Mouse (Mus musculus) stomach, embryonic 14.5 days (tissue): ENCODE results near the gene Lyz2. TPM values are rescaled to one million over a fixed set of nuclear protein-coding genes. Genes with fewer than 3 reads are reported as not detected.
A peak's percentile ranks its signal among the peaks of the same experiment; 100 is the strongest.
"Not testable (repeated sequence)": the region's sequence is repeated elsewhere in the genome, so short reads cannot be mapped to it uniquely, and the experiment has no call there.

Source experiments
- ATAC-seq: fragments of 200-750 bp; cut with Nextera tagmentation; 2 replicates; pipeline ENCODE4 v1.8.0; 2017; ENCODE audit warnings: low read depth, moderate TSS enrichment; ENCODE audit not compliant: insufficient number of reproducible peaks, insufficient read depth, low FRiP score
- H3K27ac ChIP-seq: fragments of 300-500 bp; sonication (generic); 2 replicates; pipeline ENCODE4 v1.5.1; 2014; ENCODE audit warnings: mild to moderate bottlenecking, low read length, moderate library complexity, mixed read lengths
- H3K27me3 ChIP-seq: fragments of 300-500 bp; sonication (generic); 2 replicates; pipeline ENCODE4 v1.6.1; 2014; ENCODE audit warnings: low read length, control low read depth, mixed read lengths; ENCODE audit not compliant: control insufficient read depth, insufficient read depth
- H3K36me3 ChIP-seq: fragments of 300-500 bp; sonication (generic); 2 replicates; pipeline ENCODE4 v1.6.1; 2014; ENCODE audit warnings: mild to moderate bottlenecking, control low read depth, low read length, moderate library complexity, mixed read lengths; ENCODE audit not compliant: control insufficient read depth, insufficient read depth
- H3K4me1 ChIP-seq: fragments of 300-500 bp; sonication (generic); 2 replicates; pipeline ENCODE4 v1.6.1; 2014; ENCODE audit warnings: low read length, control low read depth, mixed read lengths; ENCODE audit not compliant: control insufficient read depth, insufficient read depth
- H3K4me2 ChIP-seq: fragments of 300-500 bp; sonication (generic); replicated peaks from 2 replicates; pipeline ENCODE4 v1.6.1; 2014; ENCODE audit warnings: low read depth, low read length, control low read depth
- H3K4me3 ChIP-seq: fragments of 300-500 bp; sonication (generic); 2 replicates; pipeline ENCODE4 v1.5.1; 2014; ENCODE audit warnings: low read depth, low read length, control low read depth
- H3K9ac ChIP-seq: fragments of 300-500 bp; sonication (generic); replicated peaks from 2 replicates; pipeline ENCODE4 v1.6.1; 2014; ENCODE audit warnings: low read depth, mild to moderate bottlenecking, control low read depth, low read length, moderate library complexity, mixed read lengths
- H3K9me3 ChIP-seq: fragments of 300-500 bp; sonication (generic); 2 replicates; pipeline ENCODE4 v1.6.1; 2016; ENCODE audit warnings: low read depth, low read length, control low read depth; ENCODE audit not compliant: control insufficient read depth
- WGBS: fragments of 180-500 bp; shearing (Covaris S2); extraction: QIAGEN DNeasy Blood & Tissue Kit; methylation state at CpG from one replicate; pipeline ENCODE4 v1.1.7; 2014; 5-methylcytosine and 5-hydroxymethylcytosine counted together
- polyA plus RNA-seq: library from polyadenylated mRNA; unstranded; fragments of >200 nt; fragmentation: Nextera tagmentation; extraction: Ambion mirVana; gene quantifications from 2 replicates; pipeline ENCODE4 v1.2.1, GENCODE M21; 2014

The Lyz2 gene
- polyA plus RNA-seq, 1 experiment from 2014 or later, result 65.7 TPM

DNA sequence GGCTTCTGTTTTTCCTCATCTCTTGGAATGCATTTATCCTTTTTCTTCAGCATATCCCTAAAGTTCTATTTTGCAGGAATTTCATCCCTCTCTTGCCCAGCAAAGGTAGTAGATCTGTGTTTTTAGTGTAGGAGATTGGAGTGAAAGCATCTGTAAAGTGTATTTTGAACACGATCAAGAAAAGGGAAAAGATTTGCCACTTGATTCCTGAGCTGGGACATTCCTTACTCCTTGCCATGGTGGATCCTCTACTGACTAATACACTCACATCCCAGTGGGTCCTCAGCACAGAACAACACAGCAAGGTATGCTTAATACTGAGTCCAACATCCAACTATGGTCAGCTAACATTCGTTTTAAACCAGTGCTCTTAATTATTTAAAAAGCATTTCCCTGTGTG, 430 bp upstream of the Lyz2 start:
- H3K9me3 ChIP-seq, result no peaks in the 10 kb centered on the region
- no peak overlapping the region for H3K9ac ChIP-seq
- no peak overlapping the region for H3K4me3 ChIP-seq
- H3K4me2 ChIP-seq, result no peak overlapping the region
- 57% methylated on average over 2 of the region's 2 CpGs for WGBS
- peak overlapping the region; percentile 63 for H3K27ac ChIP-seq
- no peaks in the 10 kb centered on the region for H3K36me3 ChIP-seq
- ATAC-seq, result no peak
- no peaks in the 10 kb centered on the region for H3K4me1 ChIP-seq
- H3K27me3 ChIP-seq, result no peaks in the 10 kb centered on the region

- Histone ChIP-seq H3K27ac (peak overlapping the region; percentile 63; the same call in 1 of the 2 replicates), H3K4me2 (peak overlapping the region; percentile 12; the same call in 1 of the 2 replicates), H3K27me3 (no peaks in the 10 kb centered on the region), H3K36me3 (no peaks in the 10 kb centered on the region), H3K9ac (no peak overlapping the region), H3K9me3 (no peaks in the 10 kb centered on the region), H3K4me1 (no peaks in the 10 kb centered on the region), H3K4me3 (no peak overlapping the region)
- 75% methylated on average over 7 of the region's 7 CpGs for WGBS
- no peak for ATAC-seq
Observed at GRCm38 (mm10) chr10:117281381-117281920, 670 bp downstream of the Lyz2 start.

DNA sequence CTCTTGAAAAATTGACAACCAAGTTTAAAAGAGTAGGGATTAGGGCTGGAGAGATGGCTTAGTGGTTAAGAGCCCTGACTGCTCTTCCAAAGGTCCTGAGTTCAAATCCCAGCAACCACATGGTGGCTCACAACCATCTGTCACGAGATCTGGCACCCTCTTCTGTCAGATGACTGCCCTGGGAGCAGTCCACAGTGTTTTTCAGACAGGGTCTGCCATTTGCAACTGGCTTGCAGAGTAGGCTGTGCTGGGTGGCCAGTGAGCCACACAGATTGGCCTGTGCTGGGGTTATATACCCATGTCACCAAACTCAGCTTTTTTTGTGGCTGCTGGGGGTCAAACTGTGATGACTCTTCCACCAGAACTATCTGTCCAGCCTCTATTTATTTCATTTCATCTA, 2.1 kb downstream of the Lyz2 start:
- Histone ChIP-seq H3K4me1 (no peaks in the 10 kb centered on the region), H3K9me3 (no peaks in the 10 kb centered on the region), H3K9ac (no peak overlapping the region), H3K27me3 (no peaks in the 10 kb centered on the region), H3K27ac (no peak overlapping the region), H3K4me2 (no peak overlapping the region), H3K4me3 (no peak overlapping the region), H3K36me3 (no peaks in the 10 kb centered on the region)
- no peak for ATAC-seq
- WGBS, result 57% methylated on average over 1 of the region's 1 CpGs

GRCm38 (mm10) chr10:117278510-117278909, 3.6 kb downstream of the Lyz2 start:
- not testable (repeated sequence) for H3K9me3 ChIP-seq, H3K27me3 ChIP-seq, ATAC-seq, H3K4me3 ChIP-seq, H3K4me2 ChIP-seq, H3K36me3 ChIP-seq, H3K9ac ChIP-seq, H3K4me1 ChIP-seq, H3K27ac ChIP-seq
- 60% methylated on average over 2 of the region's 2 CpGs for WGBS

GRCm38 (mm10) chr10:117277779-117278178, 4.3 kb downstream of the Lyz2 start:
- not testable (repeated sequence) for H3K27me3 ChIP-seq, H3K9ac ChIP-seq, H3K27ac ChIP-seq, H3K9me3 ChIP-seq, H3K4me3 ChIP-seq, H3K36me3 ChIP-seq, H3K4me2 ChIP-seq, H3K4me1 ChIP-seq, ATAC-seq
- 82% methylated on average over 9 of the region's 9 CpGs for WGBS

DNA sequence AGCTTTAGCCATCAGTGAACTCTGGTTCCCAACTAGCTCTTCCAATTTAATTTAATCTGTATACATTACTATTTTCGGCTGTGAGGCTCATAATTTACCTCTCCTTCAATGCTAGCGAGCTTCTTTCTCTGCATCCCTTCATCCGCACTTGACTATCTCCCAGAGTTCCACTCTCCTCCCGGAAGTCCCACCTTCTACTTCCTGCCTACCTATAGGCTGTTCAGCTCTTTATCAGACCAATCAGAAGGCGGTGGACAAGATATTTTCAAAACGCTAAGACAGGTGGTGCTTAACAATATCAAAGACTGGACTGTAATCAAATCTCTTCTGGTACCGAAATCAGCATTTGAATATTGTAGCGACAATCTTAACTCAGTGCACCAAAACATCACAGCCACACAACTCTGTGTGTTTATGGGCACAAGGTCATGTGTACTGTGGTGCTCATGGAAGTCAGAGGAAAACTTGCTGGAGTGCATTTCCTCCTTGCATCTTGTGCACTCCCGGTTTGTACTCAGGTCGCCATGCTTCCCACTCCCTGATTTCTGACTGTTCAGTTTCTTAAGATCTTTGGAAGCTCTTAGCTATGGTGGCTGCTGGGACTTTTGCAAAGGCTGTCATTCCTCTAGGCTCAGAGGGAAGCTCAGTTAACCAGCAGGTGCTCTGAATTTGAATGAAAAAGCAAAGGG, 6.3 kb downstream of the Lyz2 start:
- Histone ChIP-seq H3K4me3 (no peak overlapping the region), H3K27me3 (no peaks in the 10 kb centered on the region)
- WGBS, result 81% methylated on average over 10 of the region's 10 CpGs

DNA sequence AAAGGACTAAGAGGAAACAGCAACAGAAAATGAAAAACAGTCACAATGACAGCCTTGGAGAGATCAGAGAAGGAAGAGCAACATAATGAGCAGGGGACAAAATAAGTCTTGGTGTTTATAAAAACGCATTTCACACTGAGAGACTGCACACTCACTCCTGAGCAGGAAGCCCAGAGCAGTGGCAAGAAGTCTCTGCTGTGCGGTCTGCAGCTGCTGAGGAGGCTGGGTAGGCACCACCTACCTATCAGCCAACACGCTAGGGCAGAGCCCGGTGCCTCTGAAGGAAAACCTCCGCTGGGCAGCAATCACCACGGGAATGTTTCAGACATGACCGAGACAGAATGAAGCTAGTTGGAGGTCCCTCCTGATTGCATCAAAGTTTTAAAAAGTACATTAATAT, 7.5 kb downstream of the Lyz2 start:
- not testable (repeated sequence) for H3K27ac ChIP-seq, H3K4me1 ChIP-seq, H3K36me3 ChIP-seq, H3K27me3 ChIP-seq, ATAC-seq, H3K9me3 ChIP-seq, H3K4me3 ChIP-seq, H3K4me2 ChIP-seq, H3K9ac ChIP-seq
- WGBS, result 92% methylated on average over 3 of the region's 7 CpGs

More for the DNA sequence above, 6.3 kb downstream of the Lyz2 start:
- ATAC-seq, result no peak
- H3K4me1 ChIP-seq, result no peaks in the 10 kb centered on the region
- H3K27ac ChIP-seq, result no peak overlapping the region
- no peak overlapping the region for H3K4me2 ChIP-seq
- no peaks in the 10 kb centered on the region for H3K36me3 ChIP-seq
- H3K9me3 ChIP-seq, result no peaks in the 10 kb centered on the region
- H3K9ac ChIP-seq, result no peak overlapping the region

DNA sequence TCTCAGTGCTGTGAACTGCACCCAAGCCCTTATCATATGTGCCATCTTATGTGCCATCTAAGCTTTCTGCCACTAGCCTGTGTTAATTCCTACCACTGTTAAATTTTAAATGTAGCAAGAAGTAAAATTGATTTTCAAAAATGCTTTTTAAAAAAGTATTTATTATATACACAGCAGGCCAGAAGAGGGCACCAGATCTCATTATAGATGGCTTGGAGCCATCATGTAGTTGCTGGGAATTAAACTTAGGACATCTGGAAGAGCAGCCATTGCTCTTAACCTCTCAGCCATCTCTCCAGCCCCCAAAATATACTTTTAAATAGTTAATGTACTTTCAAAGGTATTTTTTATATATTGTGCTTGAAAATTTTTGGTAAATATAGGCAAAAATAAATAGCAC, 10.1 kb downstream of the Lyz2 start:
- Histone ChIP-seq H3K36me3 (no peaks in the 10 kb centered on the region), H3K4me3 (no peak overlapping the region)
- no peak for ATAC-seq

DNA sequence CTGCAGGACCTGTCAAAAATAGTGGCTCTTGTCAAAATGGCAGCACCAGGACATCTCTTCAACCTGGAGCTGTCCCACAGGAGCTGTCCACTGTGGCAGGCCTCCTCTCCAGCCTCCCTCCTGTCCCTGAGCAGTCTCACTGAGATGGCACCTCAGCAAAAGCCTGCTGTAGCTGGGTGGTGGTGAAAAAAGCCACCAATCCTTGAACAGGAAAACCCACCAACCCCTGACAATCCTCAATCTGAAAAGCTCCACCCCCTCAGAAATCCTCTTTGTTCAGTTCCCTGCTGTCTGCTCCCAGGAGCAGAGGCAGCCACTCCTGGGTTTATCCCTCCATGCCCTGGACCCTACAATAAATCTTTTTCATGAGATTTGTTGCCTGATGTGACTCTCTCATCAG, 22.3 kb downstream of the Lyz2 start:
- Histone ChIP-seq H3K27ac (no peak overlapping the region), H3K9me3 (no peaks in the 10 kb centered on the region), H3K4me1 (no peaks in the 10 kb centered on the region), H3K4me3 (no peak overlapping the region), H3K36me3 (no peaks in the 10 kb centered on the region), H3K9ac (no peak overlapping the region), H3K27me3 (no peaks in the 10 kb centered on the region), H3K4me2 (no peak overlapping the region)
- ATAC-seq, result no peak

More for the DNA sequence above, 10.1 kb downstream of the Lyz2 start:
- H3K27me3 ChIP-seq, result no peaks in the 10 kb centered on the region
- no peaks in the 10 kb centered on the region for H3K9me3 ChIP-seq
- H3K4me1 ChIP-seq, result no peaks in the 10 kb centered on the region
- H3K4me2 ChIP-seq, result no peak overlapping the region
- H3K27ac ChIP-seq, result no peak overlapping the region
- H3K9ac ChIP-seq, result no peak overlapping the region
